Mouse (Mus musculus): ENCODE measurements at regions not wholly inside any gene's neighbourhood (a gene's known extent, or its start where the extent isn't known, plus 50 kb on each side); places are given as distances from the start of the nearest gene placed in this dataset.
"Not testable (repeated sequence)": the region's sequence is repeated elsewhere in the genome, so short reads cannot be mapped to it uniquely, and the experiment has no call there.

GRCm38 (mm10) chr1:161621291-161621690, 126.8 kb downstream of the Tnfsf18 start:
- Histone ChIP-seq H3K4me1 (ENCODE audit: control insufficient read depth, insufficient read depth, low read length) (no peaks in the 10 kb centered on the region), H3K36me3 (ENCODE audit: control insufficient read depth, insufficient read depth, low read length) (no peaks in the 10 kb centered on the region), H3K27ac (ENCODE audit: control insufficient read depth, insufficient read depth, low read depth, low read length) (no peak overlapping the region), H3K27me3 (ENCODE audit: control insufficient read depth, insufficient read depth, low read length) (no peaks in the 10 kb centered on the region), H3K4me3 (ENCODE audit: control insufficient read depth, low read depth, low read length) (no peak overlapping the region)
- TF ChIP-seq POLR2A (IDR thresholded peaks at IDR 0.05; ENCODE audit: control insufficient read depth, low read depth, low read length) (no peak), CTCF (IDR thresholded peaks at IDR 0.05; ENCODE audit: control insufficient read depth, insufficient read depth, insufficient replicate concordance, low read depth, low read length) (no peak)

GRCm38 (mm10) chr1:161614091-161614490, 119.6 kb downstream of the Tnfsf18 start:
- not testable (repeated sequence) for H3K27ac ChIP-seq (ENCODE audit: control insufficient read depth, insufficient read depth, low read depth, low read length); H3K27me3 ChIP-seq (ENCODE audit: control insufficient read depth, insufficient read depth, low read length); H3K36me3 ChIP-seq (ENCODE audit: control insufficient read depth, insufficient read depth, low read length); H3K4me3 ChIP-seq (ENCODE audit: control insufficient read depth, low read depth, low read length); H3K4me1 ChIP-seq (ENCODE audit: control insufficient read depth, insufficient read depth, low read length)

GRCm38 (mm10) chr1:161613658-161614057, 119.2 kb downstream of the Tnfsf18 start:
- H3K27ac ChIP-seq (ENCODE audit: control insufficient read depth, insufficient read depth, low read depth, low read length); H3K4me3 ChIP-seq (ENCODE audit: control insufficient read depth, low read depth, low read length); H3K36me3 ChIP-seq (ENCODE audit: control insufficient read depth, insufficient read depth, low read length); H3K4me1 ChIP-seq (ENCODE audit: control insufficient read depth, insufficient read depth, low read length); H3K27me3 ChIP-seq (ENCODE audit: control insufficient read depth, insufficient read depth, low read length): not testable (repeated sequence)

GRCm38 (mm10) chr1:161607446-161607845, 113.0 kb downstream of the Tnfsf18 start:
- no peaks in the 10 kb centered on the region for H3K27me3 ChIP-seq (ENCODE audit: control insufficient read depth, insufficient read depth, low read length)
- H3K4me1 ChIP-seq (ENCODE audit: control insufficient read depth, insufficient read depth, low read length) = no peaks in the 10 kb centered on the region
- H3K36me3 ChIP-seq (ENCODE audit: control insufficient read depth, insufficient read depth, low read length) = no peaks in the 10 kb centered on the region
- no peak for TF ChIP-seq CTCF (IDR thresholded peaks at IDR 0.05; ENCODE audit: control insufficient read depth, insufficient read depth, insufficient replicate concordance, low read depth, low read length)
- TF ChIP-seq POLR2A (IDR thresholded peaks at IDR 0.05; ENCODE audit: control insufficient read depth, low read depth, low read length) = no peak
- no peak overlapping the region for H3K27ac ChIP-seq (ENCODE audit: control insufficient read depth, insufficient read depth, low read depth, low read length)
- H3K4me3 ChIP-seq (ENCODE audit: control insufficient read depth, low read depth, low read length) = no peak overlapping the region

- TF ChIP-seq CTCF (IDR thresholded peaks at IDR 0.05; ENCODE audit: control insufficient read depth, insufficient read depth, insufficient replicate concordance, low read depth, low read length) = no peak
- TF ChIP-seq POLR2A (IDR thresholded peaks at IDR 0.05; ENCODE audit: control insufficient read depth, low read depth, low read length) = no peak
- H3K36me3 ChIP-seq (ENCODE audit: control insufficient read depth, insufficient read depth, low read length) = no peaks in the 10 kb centered on the region
- no peaks in the 10 kb centered on the region for H3K4me1 ChIP-seq (ENCODE audit: control insufficient read depth, insufficient read depth, low read length)
- no peaks in the 10 kb centered on the region for H3K27me3 ChIP-seq (ENCODE audit: control insufficient read depth, insufficient read depth, low read length)
- H3K4me3 ChIP-seq (ENCODE audit: control insufficient read depth, low read depth, low read length) = no peak overlapping the region
- H3K27ac ChIP-seq (ENCODE audit: control insufficient read depth, insufficient read depth, low read depth, low read length) = no peak overlapping the region
Observed at GRCm38 (mm10) chr1:161602150-161602549, 107.7 kb downstream of the Tnfsf18 start.

GRCm38 (mm10) chr1:161601167-161601566, 106.7 kb downstream of the Tnfsf18 start:
- no peaks in the 10 kb centered on the region for H3K27me3 ChIP-seq (ENCODE audit: control insufficient read depth, insufficient read depth, low read length)
- H3K4me1 ChIP-seq (ENCODE audit: control insufficient read depth, insufficient read depth, low read length) = no peaks in the 10 kb centered on the region
- TF ChIP-seq POLR2A (IDR thresholded peaks at IDR 0.05; ENCODE audit: control insufficient read depth, low read depth, low read length) = no peak
- TF ChIP-seq CTCF (IDR thresholded peaks at IDR 0.05; ENCODE audit: control insufficient read depth, insufficient read depth, insufficient replicate concordance, low read depth, low read length) = no peak
- H3K4me3 ChIP-seq (ENCODE audit: control insufficient read depth, low read depth, low read length) = no peak overlapping the region
- no peaks in the 10 kb centered on the region for H3K36me3 ChIP-seq (ENCODE audit: control insufficient read depth, insufficient read depth, low read length)
- no peak overlapping the region for H3K27ac ChIP-seq (ENCODE audit: control insufficient read depth, insufficient read depth, low read depth, low read length)

GRCm38 (mm10) chr1:161598167-161598566, 103.7 kb downstream of the Tnfsf18 start:
- no peaks in the 10 kb centered on the region for H3K36me3 ChIP-seq (ENCODE audit: control insufficient read depth, insufficient read depth, low read length)
- no peaks in the 10 kb centered on the region for H3K4me1 ChIP-seq (ENCODE audit: control insufficient read depth, insufficient read depth, low read length)
- TF ChIP-seq CTCF (IDR thresholded peaks at IDR 0.05; ENCODE audit: control insufficient read depth, insufficient read depth, insufficient replicate concordance, low read depth, low read length) (no peak), POLR2A (IDR thresholded peaks at IDR 0.05; ENCODE audit: control insufficient read depth, low read depth, low read length) (no peak)
- H3K4me3 ChIP-seq (ENCODE audit: control insufficient read depth, low read depth, low read length) = no peak overlapping the region
- no peak overlapping the region for H3K27ac ChIP-seq (ENCODE audit: control insufficient read depth, insufficient read depth, low read depth, low read length)
- no peaks in the 10 kb centered on the region for H3K27me3 ChIP-seq (ENCODE audit: control insufficient read depth, insufficient read depth, low read length)

GRCm38 (mm10) chr1:161576530-161576929, 82.1 kb downstream of the Tnfsf18 start:
- Histone ChIP-seq H3K4me3 (ENCODE audit: control insufficient read depth, low read depth, low read length) (no peak overlapping the region), H3K27ac (ENCODE audit: control insufficient read depth, insufficient read depth, low read depth, low read length) (no peak overlapping the region), H3K4me1 (ENCODE audit: control insufficient read depth, insufficient read depth, low read length) (no peaks in the 10 kb centered on the region), H3K36me3 (ENCODE audit: control insufficient read depth, insufficient read depth, low read length) (no peaks in the 10 kb centered on the region), H3K27me3 (ENCODE audit: control insufficient read depth, insufficient read depth, low read length) (no peaks in the 10 kb centered on the region)
- no peak for TF ChIP-seq POLR2A (IDR thresholded peaks at IDR 0.05; ENCODE audit: control insufficient read depth, low read depth, low read length)
- TF ChIP-seq CTCF (IDR thresholded peaks at IDR 0.05; ENCODE audit: control insufficient read depth, insufficient read depth, insufficient replicate concordance, low read depth, low read length) = no peak

Data from testis, adult 2 months (tissue).